Mouse (Mus musculus) midbrain, embryonic 15.5 days (tissue): ENCODE results near the gene Mrpl28. TPM values are rescaled to one million over a fixed set of nuclear protein-coding genes. Genes with fewer than 3 reads are reported as not detected.
"Not testable (repeated sequence)": the region's sequence is repeated elsewhere in the genome, so short reads cannot be mapped to it uniquely, and the experiment has no call there.

ENCODE experiments used
- ATAC-seq: fragments of 200-750 bp; cut with Nextera tagmentation; replicated peaks from 2 replicates; pipeline ENCODE4 v1.8.0; 2017; ENCODE audit warnings: moderate TSS enrichment
- H3K27ac ChIP-seq: fragments of 300-500 bp; sonication (generic); 2 replicates; pipeline ENCODE4 v1.5.1; 2015; ENCODE audit warnings: mild to moderate bottlenecking, inconsistent platforms
- H3K27me3 ChIP-seq: fragments of 300-500 bp; sonication (generic); replicated peaks from 2 replicates; pipeline ENCODE4 v1.6.1; 2015; ENCODE audit warnings: inconsistent platforms
- H3K36me3 ChIP-seq: fragments of 300-500 bp; sonication (generic); replicated peaks from 2 replicates; pipeline ENCODE4 v1.6.1; 2015; ENCODE audit warnings: inconsistent platforms
- H3K4me1 ChIP-seq: fragments of 300-500 bp; sonication (generic); 2 replicates; pipeline ENCODE4 v1.6.1; 2015; ENCODE audit warnings: inconsistent platforms
- H3K4me2 ChIP-seq: fragments of 300-500 bp; sonication (generic); 2 replicates; pipeline ENCODE4 v1.6.1; 2015; ENCODE audit warnings: inconsistent platforms, mild to moderate bottlenecking, moderate library complexity
- H3K4me3 ChIP-seq: fragments of 300-500 bp; sonication (generic); 2 replicates; pipeline ENCODE4 v1.5.1; 2015; ENCODE audit warnings: mild to moderate bottlenecking, inconsistent platforms
- H3K9ac ChIP-seq: fragments of 300-500 bp; sonication (generic); 2 replicates; pipeline ENCODE4 v1.6.1; 2015; ENCODE audit warnings: mild to moderate bottlenecking, inconsistent platforms
- H3K9me3 ChIP-seq: fragments of 300-500 bp; sonication (generic); 2 replicates; pipeline ENCODE4 v1.6.1; 2016; ENCODE audit warnings: inconsistent platforms
- WGBS: fragments of 180-500 bp; shearing (Covaris S2); methylation state at CpG from one replicate; pipeline ENCODE4 v1.1.7; 2015; ENCODE audit warnings: mixed read lengths; 5-methylcytosine and 5-hydroxymethylcytosine counted together
- polyA plus RNA-seq: library from polyadenylated mRNA; unstranded; fragments of >200 nt; fragmentation: Nextera tagmentation; extraction: Ambion mirVana; gene quantifications from 2 replicates; pipeline ENCODE4 v1.2.1, GENCODE M21; 2015

Gene Mrpl28
- polyA plus RNA-seq, 1 experiment from 2014 or later: 172 TPM

- H3K9ac ChIP-seq: no peak overlapping the region
- H3K27ac ChIP-seq: no peak overlapping the region
- 65% methylated on average over 3 of the region's 4 CpGs for WGBS
- no peak for ATAC-seq
- H3K4me3 ChIP-seq: no peak overlapping the region
- no peaks in the 10 kb centered on the region; the same call in 1 of the 2 replicates for H3K27me3 ChIP-seq
- H3K4me1 ChIP-seq: no peaks in the 10 kb centered on the region
- H3K9me3 ChIP-seq: no peaks in the 10 kb centered on the region
- H3K4me2 ChIP-seq: no peak overlapping the region
- H3K36me3 ChIP-seq: no peaks in the 10 kb centered on the region
These were observed 17.7 kb upstream of the Mrpl28 start for GRCm38 (mm10) chr17:26105619-26106018.

DNA sequence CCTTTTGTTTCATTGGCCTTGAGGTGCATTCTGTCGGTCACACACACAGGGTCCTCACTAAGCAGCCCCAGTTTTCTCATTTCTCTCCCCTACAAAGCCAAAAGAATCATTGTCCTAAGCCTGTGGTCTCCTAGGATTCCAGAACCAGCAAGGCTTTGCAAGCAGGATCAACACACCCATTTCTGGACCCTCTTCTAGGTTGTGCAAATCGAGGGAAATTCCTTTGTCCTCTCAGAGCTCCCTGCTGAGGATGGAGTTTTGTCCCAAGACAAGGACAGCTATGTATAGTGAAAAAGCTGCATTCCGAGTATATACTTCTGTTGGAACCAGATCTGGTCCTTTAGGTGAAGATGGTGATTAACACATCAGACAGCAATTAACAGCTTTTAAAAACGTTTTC lies 13.1 kb upstream of the Mrpl28 start:
- H3K4me2 ChIP-seq: no peak overlapping the region
- ATAC-seq: no peak
- 21% methylated on average over 4 of the region's 4 CpGs for WGBS

DNA sequence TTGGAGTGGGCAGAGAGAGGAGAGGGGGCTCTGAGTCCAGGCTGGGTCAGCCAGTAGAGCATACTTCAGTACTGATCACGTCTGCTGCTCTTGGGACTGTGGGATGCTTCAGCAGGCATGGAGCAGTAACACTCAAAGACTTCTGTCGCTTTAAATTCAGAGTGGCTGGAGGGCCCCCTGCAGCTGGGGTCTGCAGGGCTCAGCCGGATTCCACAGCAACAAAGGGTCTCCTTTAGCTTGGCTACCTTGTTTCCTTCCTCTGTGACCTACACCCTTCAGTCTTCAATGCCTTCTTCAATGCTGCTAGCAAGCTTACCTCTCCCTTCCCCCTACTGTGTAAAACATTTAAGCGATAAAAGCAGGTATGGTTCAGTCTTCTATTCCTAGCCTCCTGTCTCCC lies 12.3 kb upstream of the Mrpl28 start:
- H3K36me3 ChIP-seq: no peaks in the 10 kb centered on the region
- no peak overlapping the region for H3K4me2 ChIP-seq
- 2% methylated on average over 4 of the region's 4 CpGs for WGBS
- H3K9ac ChIP-seq: no peak overlapping the region
- H3K27ac ChIP-seq: no peak overlapping the region
- ATAC-seq: no peak
- no peak overlapping the region for H3K4me3 ChIP-seq
- peaks cover 23% of the 10 kb centered on the region for H3K27me3 ChIP-seq
- H3K4me1 ChIP-seq: peaks cover 6% of the 10 kb centered on the region
- no peaks in the 10 kb centered on the region for H3K9me3 ChIP-seq

More for the DNA sequence above, 13.1 kb upstream of the Mrpl28 start:
- no peak overlapping the region for H3K4me3 ChIP-seq
- no peaks in the 10 kb centered on the region for H3K36me3 ChIP-seq
- peaks cover 14% of the 10 kb centered on the region for H3K27me3 ChIP-seq
- H3K27ac ChIP-seq: no peak overlapping the region
- peaks cover 6% of the 10 kb centered on the region for H3K4me1 ChIP-seq
- no peak overlapping the region for H3K9ac ChIP-seq
- H3K9me3 ChIP-seq: no peaks in the 10 kb centered on the region

DNA sequence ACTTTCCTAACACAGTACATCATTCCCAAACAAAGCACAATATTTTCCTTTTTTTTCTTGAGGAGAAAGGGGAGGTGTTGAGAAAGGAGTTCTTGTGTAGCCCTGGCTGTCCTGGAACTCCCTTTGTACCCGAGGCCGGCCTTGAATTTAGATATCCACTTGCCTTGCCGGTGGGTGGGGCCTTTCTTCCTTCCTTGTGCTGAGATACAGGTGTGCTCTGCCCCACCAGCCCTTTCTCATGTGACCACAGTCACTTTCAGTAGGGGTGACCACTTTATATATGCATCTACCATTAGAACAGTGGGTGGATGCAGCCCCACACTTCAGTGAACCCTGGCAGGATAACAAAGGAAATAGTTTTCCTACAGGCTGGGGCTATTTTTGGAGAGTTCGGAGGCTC lies 11.6 kb upstream of the Mrpl28 start:
- 24% methylated on average over 4 of the region's 4 CpGs for WGBS
- no peak overlapping the region for H3K9ac ChIP-seq
- peaks cover 6% of the 10 kb centered on the region for H3K4me1 ChIP-seq
- no peak overlapping the region for H3K4me3 ChIP-seq
- no peak overlapping the region for H3K4me2 ChIP-seq
- no peak for ATAC-seq
- no peak overlapping the region for H3K27ac ChIP-seq
- H3K9me3 ChIP-seq: no peaks in the 10 kb centered on the region
- peaks cover 24% of the 10 kb centered on the region for H3K27me3 ChIP-seq
- H3K36me3 ChIP-seq: no peaks in the 10 kb centered on the region

DNA sequence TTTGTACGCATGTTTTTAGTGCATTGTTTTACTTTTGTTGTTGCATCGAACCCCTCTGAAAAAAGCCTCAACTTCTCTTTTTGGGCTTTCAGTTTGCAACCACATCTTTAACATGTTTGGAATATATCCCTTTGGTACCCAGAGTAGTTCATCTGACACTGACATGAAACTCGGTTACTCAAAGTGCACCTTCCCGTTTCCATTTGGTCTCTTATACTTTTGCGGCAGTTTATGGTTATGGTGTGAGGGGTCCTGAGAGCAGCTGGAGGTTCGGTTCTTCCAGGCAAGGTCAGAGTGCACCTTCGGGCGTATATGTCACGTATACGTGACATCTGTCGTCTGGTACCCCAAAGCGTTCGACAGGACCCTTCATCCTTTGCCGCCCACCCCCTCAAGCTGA lies 10.5 kb upstream of the Mrpl28 start:
- Histone ChIP-seq H3K9me3 (no peaks in the 10 kb centered on the region), H3K27me3 (peaks cover 34% of the 10 kb centered on the region), H3K4me1 (peaks cover 6% of the 10 kb centered on the region), H3K4me3 (peak overlapping the region; percentile 75), H3K4me2 (peak overlapping the region; percentile 75), H3K9ac (peak overlapping the region; percentile 67), H3K27ac (peak overlapping the region; percentile 64; the same call in 1 of the 2 replicates), H3K36me3 (no peaks in the 10 kb centered on the region)
- 15% methylated on average over 14 of the region's 14 CpGs for WGBS
- ATAC-seq: no peak

DNA sequence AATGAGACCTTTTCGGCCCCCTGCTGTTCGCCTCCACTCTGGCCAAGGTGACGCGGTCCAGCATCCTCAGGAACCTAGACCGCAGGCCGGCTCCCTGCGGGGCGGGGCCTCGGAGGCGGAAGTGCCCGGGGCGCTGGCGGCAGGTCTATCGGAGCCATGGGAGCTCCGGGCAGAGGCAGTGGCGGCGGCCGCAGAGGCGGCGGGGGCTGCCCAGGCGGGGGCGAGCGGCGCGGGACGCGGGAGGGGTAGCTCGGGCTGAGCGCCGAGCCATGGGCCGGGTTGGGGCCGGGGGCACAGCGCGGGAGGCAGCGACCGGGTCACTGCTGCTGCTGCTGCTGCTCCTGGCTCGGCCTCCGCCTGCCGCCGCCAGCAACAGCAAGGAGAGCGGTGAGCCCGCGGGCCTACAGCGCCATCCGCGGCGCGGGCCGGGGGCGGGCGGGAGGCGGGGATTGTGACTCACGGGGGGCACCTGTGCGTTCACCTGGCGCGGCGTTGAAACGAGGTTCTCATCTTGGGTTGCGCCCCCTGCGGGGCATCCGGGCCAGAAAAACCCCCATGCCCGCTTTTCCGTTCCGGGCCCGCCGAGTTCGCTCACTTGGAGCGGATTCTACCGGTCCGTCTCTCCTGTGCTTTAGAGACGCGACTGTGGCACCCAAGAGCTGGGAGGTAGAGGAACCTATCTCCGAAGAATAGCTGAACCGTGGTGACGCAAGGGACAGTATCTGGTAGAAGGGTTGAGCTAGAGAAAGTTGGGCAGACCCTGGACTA lies 9.9 kb upstream of the Mrpl28 start, which contains the start of gene Tmem8:
TSS of gene Tmem8 (plus strand) at position 119 of the 768 bp plus-strand sequence.
- H3K36me3 ChIP-seq: no peaks in the 10 kb centered on the region
- H3K4me3 ChIP-seq: peak within 1 kb of the TSS; percentile 75
- peak; percentile 77 for ATAC-seq
- peaks cover 6% of the 10 kb centered on the region for H3K4me1 ChIP-seq
- H3K9ac ChIP-seq: peak within 1 kb of the TSS; percentile 67
- WGBS: under 1% methylated on average over 66 of the region's 75 CpGs
- H3K9me3 ChIP-seq: no peaks in the 10 kb centered on the region
- H3K27ac ChIP-seq: peak within 1 kb of the TSS; percentile 64
- H3K27me3 ChIP-seq: peaks cover 37% of the 10 kb centered on the region
- H3K4me2 ChIP-seq: peak within 1 kb of the TSS; percentile 75

- Histone ChIP-seq H3K9ac (peak overlapping the region; percentile 67), H3K4me2 (peak overlapping the region; percentile 75), H3K27ac (no peak overlapping the region), H3K4me3 (peak overlapping the region; percentile 75), H3K9me3 (no peaks in the 10 kb centered on the region), H3K4me1 (peaks cover 6% of the 10 kb centered on the region), H3K36me3 (no peaks in the 10 kb centered on the region), H3K27me3 (peaks cover 42% of the 10 kb centered on the region)
- no peak for ATAC-seq
- WGBS: 11% methylated on average over 8 of the region's 8 CpGs
These were observed 9.2 kb upstream of the Mrpl28 start for GRCm38 (mm10) chr17:26114061-26114460.

DNA sequence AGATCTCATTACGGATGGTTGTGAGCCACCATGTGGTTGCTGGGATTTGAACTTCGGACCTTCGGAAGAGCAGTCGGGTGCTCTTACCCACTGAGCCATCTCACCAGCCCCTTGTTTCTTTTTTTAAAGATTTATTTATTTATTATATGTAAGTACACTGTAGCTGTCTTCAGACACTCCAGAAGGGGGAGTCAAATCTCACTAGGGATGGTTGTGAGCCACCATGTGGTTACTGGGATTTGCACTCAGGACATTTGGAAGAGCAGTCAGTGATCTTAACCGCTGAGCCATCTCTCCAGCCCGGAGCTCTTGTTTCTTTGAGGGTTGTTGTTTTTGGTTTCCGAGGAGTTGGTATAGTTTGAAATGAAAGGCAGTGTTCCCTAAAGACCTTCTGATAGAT lies 8.8 kb upstream of the Mrpl28 start:
- not testable (repeated sequence) for H3K4me1 ChIP-seq, H3K4me2 ChIP-seq, H3K27ac ChIP-seq, H3K36me3 ChIP-seq, H3K4me3 ChIP-seq, ATAC-seq, H3K9me3 ChIP-seq, H3K9ac ChIP-seq
- peaks cover 42% of the 10 kb centered on the region for H3K27me3 ChIP-seq
- WGBS: 61% methylated on average over 7 of the region's 7 CpGs

- Histone ChIP-seq H3K4me2 (no peak overlapping the region), H3K9ac (no peak overlapping the region), H3K4me3 (no peak overlapping the region), H3K9me3 (no peaks in the 10 kb centered on the region), H3K27ac (no peak overlapping the region), H3K36me3 (no peaks in the 10 kb centered on the region), H3K27me3 (peaks cover 42% of the 10 kb centered on the region), H3K4me1 (peaks cover 10% of the 10 kb centered on the region)
- no peak for ATAC-seq
- 81% methylated on average over 7 of the region's 7 CpGs for WGBS
These were observed 7.9 kb upstream of the Mrpl28 start for GRCm38 (mm10) chr17:26115205-26115898.

DNA sequence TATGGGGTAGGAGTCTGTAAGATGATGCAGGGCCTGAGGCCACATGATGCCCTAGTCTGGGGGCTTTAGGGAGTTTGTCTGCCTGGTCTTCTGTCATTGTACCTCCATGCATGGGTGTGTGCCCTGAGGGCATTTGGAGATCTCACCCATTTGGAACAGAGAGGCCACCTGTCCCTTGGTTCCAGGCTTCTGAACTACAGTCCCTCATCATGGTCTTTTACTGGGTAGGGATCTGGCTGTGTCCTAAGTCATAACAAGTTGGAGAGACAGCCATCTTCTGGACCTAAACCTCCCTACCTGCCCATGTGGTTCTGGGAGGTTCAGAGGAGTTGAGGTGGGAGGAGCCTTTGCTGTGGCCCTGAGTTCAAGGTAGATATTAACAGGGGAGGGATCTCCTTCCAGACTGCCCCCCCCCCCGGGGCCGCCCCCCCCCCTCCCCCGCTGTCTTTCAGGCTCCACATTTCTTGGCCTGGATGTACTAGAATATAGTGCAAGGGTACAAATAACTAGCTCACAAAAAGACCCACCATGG lies 7.3 kb upstream of the Mrpl28 start:
- no peaks in the 10 kb centered on the region for H3K36me3 ChIP-seq
- 69% methylated on average over 3 of the region's 3 CpGs for WGBS
- ATAC-seq: no peak
- peaks cover 11% of the 10 kb centered on the region for H3K4me1 ChIP-seq
- H3K4me2 ChIP-seq: no peak overlapping the region
- H3K9me3 ChIP-seq: no peaks in the 10 kb centered on the region
- H3K4me3 ChIP-seq: no peak overlapping the region
- no peak overlapping the region for H3K9ac ChIP-seq
- no peak overlapping the region for H3K27ac ChIP-seq
- peaks cover 42% of the 10 kb centered on the region for H3K27me3 ChIP-seq

- no peak for ATAC-seq
- 88% methylated on average over 17 of the region's 17 CpGs for WGBS
These were observed 6.6 kb upstream of the Mrpl28 start for GRCm38 (mm10) chr17:26116503-26117258.

More at GRCm38 (mm10) chr17:26116503-26117258, 6.6 kb upstream of the Mrpl28 start:
- H3K36me3 ChIP-seq: no peaks in the 10 kb centered on the region
- peaks cover 41% of the 10 kb centered on the region for H3K27me3 ChIP-seq
- H3K4me2 ChIP-seq: no peak overlapping the region
- peaks cover 11% of the 10 kb centered on the region for H3K4me1 ChIP-seq
- H3K4me3 ChIP-seq: no peak overlapping the region
- no peak overlapping the region for H3K9ac ChIP-seq
- H3K27ac ChIP-seq: no peak overlapping the region
- H3K9me3 ChIP-seq: no peaks in the 10 kb centered on the region
